Mouse (Mus musculus): Measurements from ENCODE around the gene Cilp.

- no peak for TF ChIP-seq CTCF (IDR thresholded peaks at IDR 0.05; ENCODE audit: insufficient read depth, low read length)
- TF ChIP-seq POLR2A (IDR thresholded peaks at IDR 0.05; ENCODE audit: borderline replicate concordance, extremely low read depth, low read depth, low read length) = no peak
Measured at GRCm38 (mm10) chr9:65217661-65218060, 47.3 kb upstream of the Cilp start.

All from lung, adult 2 months (tissue).